Mouse (Mus musculus): ENCODE data around the gene Vamp8. TPM values are rescaled to one million over a fixed set of nuclear protein-coding genes. Genes with fewer than 3 reads are reported as not detected.
A peak's percentile ranks its signal among the peaks of the same experiment; 100 is the strongest.

Gene Vamp8
- polyA plus RNA-seq, 1 experiment from 2014 or later, result 212 TPM

DNA sequence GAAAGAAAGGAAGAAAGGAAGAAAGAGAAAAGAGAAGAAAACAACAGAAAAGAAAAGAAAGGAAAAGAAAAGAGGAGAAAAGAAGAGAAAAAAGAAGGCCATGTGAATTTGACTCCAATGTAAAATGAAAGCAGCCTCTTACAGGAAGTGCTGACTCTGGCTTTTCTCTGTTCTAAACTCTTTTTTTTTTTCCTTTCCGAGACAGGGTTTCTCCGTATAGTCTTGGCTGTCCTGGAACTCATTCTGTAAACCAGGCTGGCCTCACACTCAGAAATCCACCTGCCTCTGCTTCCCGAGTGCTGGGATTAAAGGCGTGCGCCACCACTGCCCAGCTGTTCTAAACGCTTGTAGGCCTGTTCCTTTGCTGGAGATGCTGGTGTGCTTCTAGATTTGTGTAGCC is 8.0 kb downstream of the Vamp8 start:
- ATAC-seq (ENCODE audit: low read depth), result no peak

DNA sequence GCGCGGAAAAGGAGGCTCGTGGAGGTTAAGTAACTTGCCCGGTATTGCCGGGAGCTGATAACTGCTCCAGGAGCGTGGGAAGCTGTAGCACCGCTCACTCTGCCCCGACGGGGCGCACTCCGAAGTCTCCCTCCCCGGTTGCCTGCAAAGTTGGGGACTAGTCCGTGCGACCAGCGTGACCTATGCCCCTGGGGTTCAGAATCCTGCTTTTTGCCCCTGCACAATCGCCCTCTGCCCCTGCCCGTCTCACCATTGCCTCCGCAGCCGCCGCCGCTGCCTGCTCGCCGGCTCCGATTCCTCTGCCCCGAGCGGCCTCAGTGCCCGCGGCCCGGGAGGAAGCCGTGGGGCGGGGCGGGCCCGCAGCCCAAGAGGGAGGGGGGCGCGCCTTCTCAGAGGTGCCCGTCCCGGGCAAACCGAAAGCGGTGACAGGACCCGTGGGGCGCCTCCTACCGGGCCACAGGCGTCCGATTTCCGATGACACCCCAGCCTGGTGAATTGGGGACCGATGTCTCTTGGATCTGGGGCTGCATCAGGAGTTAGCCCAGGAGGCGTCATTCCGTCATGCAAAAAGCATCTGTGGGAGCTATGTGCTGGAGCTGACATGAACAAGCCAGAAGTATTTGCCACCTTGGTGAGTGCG is 10.3 kb downstream of the Vamp8 start, which contains the start of gene Vamp5:
Gene Vamp5, minus strand, starts transcription at position 338 of the 640 bp plus-strand sequence.
- Histone ChIP-seq H3K27me3 (ENCODE audit: control insufficient read depth, insufficient read depth, low read depth, low read length) (no peaks in the 10 kb centered on the region), H3K4me3 (ENCODE audit: low read depth, low read length) (peak within 1 kb of the TSS; percentile 84), H3K4me1 (ENCODE audit: control insufficient read depth, low read depth, low read length) (peaks cover 62% of the 10 kb centered on the region), H3K9me3 (replicated peaks; ENCODE audit: control insufficient read depth, low read length) (no peaks in the 10 kb centered on the region), H3K4me2 (ENCODE audit: low read depth, low read length) (peak within 1 kb of the TSS; percentile 74), H3K9ac (ENCODE audit: low read depth, low read length) (peak within 1 kb of the TSS; percentile 94), H3K27ac (ENCODE audit: low read length) (peak within 1 kb of the TSS; percentile 95), H3K36me3 (ENCODE audit: control insufficient read depth, insufficient read depth) (peaks cover 13% of the 10 kb centered on the region)
- under 1% methylated on average over 49 of the region's 49 CpGs for WGBS (ENCODE audit: insufficient replicate concordance)
- ATAC-seq (ENCODE audit: low read depth), result peak; percentile 86

More for the DNA sequence above, 8.0 kb downstream of the Vamp8 start:
- Histone ChIP-seq H3K4me1 (ENCODE audit: control insufficient read depth, low read depth, low read length) (peaks cover 72% of the 10 kb centered on the region), H3K4me3 (ENCODE audit: low read depth, low read length) (no peak overlapping the region), H3K9ac (ENCODE audit: low read depth, low read length) (no peak overlapping the region; the same call in 1 of the 2 replicates), H3K36me3 (ENCODE audit: control insufficient read depth, insufficient read depth) (peaks cover 22% of the 10 kb centered on the region), H3K4me2 (ENCODE audit: low read depth, low read length) (no peak overlapping the region), H3K27ac (ENCODE audit: low read length) (no peak overlapping the region; the same call in 1 of the 2 replicates), H3K27me3 (ENCODE audit: control insufficient read depth, insufficient read depth, low read depth, low read length) (no peaks in the 10 kb centered on the region), H3K9me3 (replicated peaks; ENCODE audit: control insufficient read depth, low read length) (no peaks in the 10 kb centered on the region)
- WGBS (ENCODE audit: insufficient replicate concordance), result 69% methylated on average over 6 of the region's 6 CpGs

DNA sequence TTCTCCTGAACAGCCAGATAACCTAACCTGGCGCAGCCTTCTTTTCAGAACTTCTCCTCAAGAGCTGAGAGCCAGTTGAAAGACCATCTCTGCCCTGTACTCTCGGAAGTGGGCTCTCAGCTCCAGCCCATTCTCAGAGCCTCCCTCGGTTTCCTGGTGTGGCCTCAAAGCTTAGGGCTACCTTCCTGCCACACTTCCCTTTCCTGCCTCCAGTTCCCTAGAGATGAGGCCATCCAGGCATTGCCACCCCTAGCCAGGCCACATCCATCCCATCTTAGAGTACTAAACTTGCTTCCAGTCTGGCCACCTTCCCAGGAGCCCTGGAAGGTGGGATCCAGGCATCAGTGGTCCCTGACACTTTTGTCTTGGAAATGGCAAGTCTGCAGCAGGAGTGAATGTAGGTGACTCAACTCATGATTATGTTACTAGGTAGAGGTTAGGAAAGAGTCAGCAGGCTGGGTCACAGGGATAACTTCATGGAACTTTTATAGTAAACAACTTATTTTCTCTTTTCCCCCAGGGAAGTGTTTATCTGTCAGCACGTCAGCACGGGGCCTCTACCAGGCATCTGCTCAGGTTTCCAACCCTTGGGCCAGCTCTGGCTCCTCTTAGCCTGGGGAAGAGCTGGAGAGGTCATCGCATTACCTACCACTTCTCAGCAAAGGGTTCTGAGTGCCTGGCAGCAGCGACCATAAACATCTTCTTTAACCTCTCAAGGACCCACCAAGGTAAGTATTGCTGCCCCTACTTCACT is 10.9 kb downstream of the Vamp8 start:
- H3K27ac ChIP-seq (ENCODE audit: low read length), result peak overlapping the region; percentile 95
- peak overlapping the region; percentile 84 for H3K4me3 ChIP-seq (ENCODE audit: low read depth, low read length)
- peak overlapping the region; percentile 74 for H3K4me2 ChIP-seq (ENCODE audit: low read depth, low read length)
- H3K9me3 ChIP-seq (replicated peaks; ENCODE audit: control insufficient read depth, low read length), result no peaks in the 10 kb centered on the region
- WGBS (ENCODE audit: insufficient replicate concordance), result 13% methylated on average over 7 of the region's 7 CpGs
- H3K9ac ChIP-seq (ENCODE audit: low read depth, low read length), result peak overlapping the region; percentile 94
- H3K36me3 ChIP-seq (ENCODE audit: control insufficient read depth, insufficient read depth), result peaks cover 6% of the 10 kb centered on the region; the same call in 1 of the 2 replicates
- H3K4me1 ChIP-seq (ENCODE audit: control insufficient read depth, low read depth, low read length), result peaks cover 63% of the 10 kb centered on the region
- no peaks in the 10 kb centered on the region for H3K27me3 ChIP-seq (ENCODE audit: control insufficient read depth, insufficient read depth, low read depth, low read length)
- peak; percentile 17 for ATAC-seq (ENCODE audit: low read depth)

DNA sequence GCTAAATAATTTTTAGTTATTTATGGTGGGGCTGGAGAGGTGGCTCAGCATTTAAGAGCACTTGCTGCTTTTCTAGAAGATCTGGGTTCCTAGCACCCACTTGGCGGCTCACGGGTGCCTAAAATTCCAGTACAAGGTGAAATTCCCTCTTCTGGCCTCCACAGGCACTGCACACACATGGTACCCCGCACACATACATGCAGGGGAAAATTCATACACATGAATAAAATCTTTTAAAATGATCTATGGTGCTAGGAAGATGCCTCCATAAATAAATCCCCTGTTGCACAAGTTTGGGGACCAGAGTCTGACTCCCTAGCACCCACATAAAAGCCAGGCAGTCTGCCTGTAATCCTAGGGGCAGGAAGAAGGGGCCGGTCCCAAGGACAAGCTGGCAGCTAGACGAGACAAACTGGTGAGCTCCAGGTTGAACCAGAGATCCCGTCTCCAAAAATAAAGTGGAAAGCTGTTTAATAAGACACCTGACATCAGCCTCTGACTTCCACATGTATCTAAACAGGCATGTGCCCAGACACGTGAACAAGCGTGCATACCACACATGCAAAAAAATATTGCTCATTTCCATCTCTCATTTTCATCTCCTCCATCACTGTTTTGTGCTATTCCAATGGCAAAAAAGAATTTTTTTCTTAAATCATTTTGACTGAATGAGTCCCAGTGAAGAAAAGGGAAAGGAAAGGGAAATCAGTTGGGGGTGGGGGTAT is 11.8 kb downstream of the Vamp8 start:
- Histone ChIP-seq H3K4me3 (ENCODE audit: low read depth, low read length) (peak overlapping the region; percentile 84), H3K4me1 (ENCODE audit: control insufficient read depth, low read depth, low read length) (peaks cover 59% of the 10 kb centered on the region), H3K27me3 (ENCODE audit: control insufficient read depth, insufficient read depth, low read depth, low read length) (no peaks in the 10 kb centered on the region), H3K9ac (ENCODE audit: low read depth, low read length) (peak overlapping the region; percentile 94; the same call in 1 of the 2 replicates), H3K9me3 (replicated peaks; ENCODE audit: control insufficient read depth, low read length) (no peaks in the 10 kb centered on the region), H3K36me3 (ENCODE audit: control insufficient read depth, insufficient read depth) (no peaks in the 10 kb centered on the region), H3K4me2 (ENCODE audit: low read depth, low read length) (peak overlapping the region; percentile 74), H3K27ac (ENCODE audit: low read length) (no peak overlapping the region; the same call in 1 of the 2 replicates)
- ATAC-seq (ENCODE audit: low read depth), result no peak
- 53% methylated on average over 8 of the region's 8 CpGs for WGBS (ENCODE audit: insufficient replicate concordance)

DNA sequence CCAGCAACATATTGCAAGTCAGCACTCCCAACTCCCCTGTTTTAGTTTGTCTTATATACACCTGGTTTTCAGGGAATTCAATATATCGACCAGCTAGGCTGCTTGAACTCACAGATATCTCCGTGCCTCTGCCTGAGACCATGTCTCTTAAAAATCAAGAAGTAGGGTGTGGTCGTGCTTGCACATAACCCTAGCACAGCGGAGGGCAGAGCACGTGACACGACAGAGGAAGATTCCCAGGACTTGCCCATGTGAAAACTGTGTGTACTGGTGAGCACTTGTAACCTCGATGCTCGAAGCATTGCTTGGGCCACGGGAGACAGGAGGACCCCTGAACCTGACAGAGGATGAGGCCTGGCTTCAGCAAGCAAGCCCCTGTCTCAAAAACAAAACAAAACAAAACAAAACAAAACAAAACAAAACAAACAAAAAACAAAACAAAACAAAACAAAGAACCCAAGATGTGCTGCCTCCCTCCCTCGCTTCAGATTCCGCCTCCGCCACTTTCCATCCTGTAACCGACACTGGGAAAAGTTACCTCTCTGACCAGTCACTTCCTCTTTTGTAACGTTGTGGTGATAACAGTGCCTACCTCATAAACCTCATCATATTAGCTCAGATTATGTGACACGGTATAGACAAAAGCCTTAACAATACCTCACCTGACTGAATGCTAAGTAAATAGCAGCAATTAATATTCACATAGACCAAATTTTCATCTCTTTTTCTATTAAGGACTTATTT is 15.5 kb downstream of the Vamp8 start:
- Histone ChIP-seq H3K27me3 (ENCODE audit: control insufficient read depth, insufficient read depth, low read depth, low read length) (no peaks in the 10 kb centered on the region), H3K27ac (ENCODE audit: low read length) (no peak overlapping the region), H3K9me3 (replicated peaks; ENCODE audit: control insufficient read depth, low read length) (no peaks in the 10 kb centered on the region), H3K4me1 (ENCODE audit: control insufficient read depth, low read depth, low read length) (peaks cover 50% of the 10 kb centered on the region), H3K4me3 (ENCODE audit: low read depth, low read length) (no peak overlapping the region), H3K9ac (ENCODE audit: low read depth, low read length) (peak overlapping the region; percentile 2; the same call in 1 of the 2 replicates), H3K36me3 (ENCODE audit: control insufficient read depth, insufficient read depth) (no peaks in the 10 kb centered on the region; the same call in 1 of the 2 replicates), H3K4me2 (ENCODE audit: low read depth, low read length) (peak overlapping the region; percentile 41)
- WGBS (ENCODE audit: insufficient replicate concordance), result 20% methylated on average over 15 of the region's 15 CpGs
- ATAC-seq (ENCODE audit: low read depth), result peak; percentile 75

DNA sequence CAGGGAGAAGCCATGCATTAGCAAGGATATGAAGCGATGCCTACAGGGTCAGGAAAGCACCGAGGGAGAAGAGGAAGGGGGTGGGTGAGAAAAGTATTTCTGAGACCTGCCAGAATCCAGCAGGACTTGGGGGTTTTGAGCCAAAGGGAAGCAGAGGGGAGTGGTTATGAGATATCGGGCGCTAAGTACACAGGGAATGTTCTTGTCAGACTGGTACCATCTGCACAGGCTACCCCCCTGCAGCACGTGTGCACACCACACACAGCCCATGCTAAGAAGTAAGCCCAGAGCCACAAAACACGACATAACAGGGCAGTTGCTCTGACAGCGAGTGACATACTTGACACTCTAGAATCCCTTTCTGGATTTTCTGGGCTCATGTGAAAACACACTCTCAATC is 16.3 kb downstream of the Vamp8 start:
- no peak overlapping the region for H3K27ac ChIP-seq (ENCODE audit: low read length)

DNA sequence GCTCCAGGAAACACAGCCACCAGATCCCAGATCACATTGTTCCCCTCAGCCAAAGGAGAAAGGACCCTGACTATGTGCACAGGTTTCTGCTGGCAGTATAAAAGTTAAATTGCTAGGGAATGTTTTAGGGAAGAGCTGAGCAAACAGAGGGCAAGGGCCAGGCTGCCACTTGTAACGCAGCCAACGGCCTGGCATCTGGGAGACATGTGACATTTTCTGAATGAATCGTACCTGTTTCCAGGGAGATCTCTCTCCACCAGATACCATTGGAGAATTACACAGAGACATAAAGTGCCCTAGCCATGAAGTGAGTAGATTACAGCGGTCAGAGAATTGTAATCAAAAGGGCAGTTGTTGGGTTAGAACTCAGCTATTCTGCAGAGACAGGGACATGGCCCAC is 17.3 kb downstream of the Vamp8 start:
- peaks cover 35% of the 10 kb centered on the region for H3K4me1 ChIP-seq (ENCODE audit: control insufficient read depth, low read depth, low read length)
- H3K4me3 ChIP-seq (ENCODE audit: low read depth, low read length), result no peak overlapping the region
- no peaks in the 10 kb centered on the region for H3K27me3 ChIP-seq (ENCODE audit: control insufficient read depth, insufficient read depth, low read depth, low read length)
- H3K4me2 ChIP-seq (ENCODE audit: low read depth, low read length), result no peak overlapping the region
- no peak overlapping the region for H3K9ac ChIP-seq (ENCODE audit: low read depth, low read length)
- no peak overlapping the region for H3K27ac ChIP-seq (ENCODE audit: low read length)
- no peaks in the 10 kb centered on the region for H3K9me3 ChIP-seq (replicated peaks; ENCODE audit: control insufficient read depth, low read length)
- WGBS (ENCODE audit: insufficient replicate concordance), result 85% methylated on average over 4 of the region's 4 CpGs
- ATAC-seq (ENCODE audit: low read depth), result no peak
- H3K36me3 ChIP-seq (ENCODE audit: control insufficient read depth, insufficient read depth), result peaks cover 3% of the 10 kb centered on the region

More for the DNA sequence above, 16.3 kb downstream of the Vamp8 start:
- H3K4me2 ChIP-seq (ENCODE audit: low read depth, low read length), result no peak overlapping the region
- no peaks in the 10 kb centered on the region for H3K9me3 ChIP-seq (replicated peaks; ENCODE audit: control insufficient read depth, low read length)
- no peaks in the 10 kb centered on the region; the same call in none of the 2 replicates for H3K36me3 ChIP-seq (ENCODE audit: control insufficient read depth, insufficient read depth)
- peaks cover 44% of the 10 kb centered on the region for H3K4me1 ChIP-seq (ENCODE audit: control insufficient read depth, low read depth, low read length)
- no peak overlapping the region for H3K4me3 ChIP-seq (ENCODE audit: low read depth, low read length)
- WGBS (ENCODE audit: insufficient replicate concordance), result 45% methylated on average over 7 of the region's 7 CpGs
- peak; percentile 23; the same call in 1 of the 2 replicates for ATAC-seq (ENCODE audit: low read depth)
- no peak overlapping the region for H3K9ac ChIP-seq (ENCODE audit: low read depth, low read length)
- no peaks in the 10 kb centered on the region for H3K27me3 ChIP-seq (ENCODE audit: control insufficient read depth, insufficient read depth, low read depth, low read length)

DNA sequence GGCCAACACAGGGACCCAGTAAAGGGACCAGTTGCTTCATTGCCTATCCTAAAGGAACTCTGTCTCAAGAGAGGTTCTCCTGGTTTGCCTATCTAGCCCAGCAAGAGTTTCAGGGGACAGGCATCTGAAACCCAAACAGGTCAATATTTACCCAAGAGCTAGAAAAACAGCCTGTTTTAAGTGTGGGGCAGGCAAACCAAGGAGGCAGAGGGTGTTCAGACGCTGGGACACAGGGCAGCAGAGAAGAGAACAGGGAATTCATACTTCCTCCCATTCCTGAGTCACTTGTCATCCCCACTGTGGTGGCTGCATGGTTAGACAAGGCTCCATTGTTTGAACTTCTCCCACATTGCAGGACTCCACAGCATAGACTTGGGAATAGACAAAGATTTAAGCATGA is 18.9 kb downstream of the Vamp8 start:
- WGBS (ENCODE audit: insufficient replicate concordance), result 43% methylated on average over 1 of the region's 1 CpGs
- Histone ChIP-seq H3K9ac (ENCODE audit: low read depth, low read length) (no peak overlapping the region), H3K27ac (ENCODE audit: low read length) (no peak overlapping the region), H3K36me3 (ENCODE audit: control insufficient read depth, insufficient read depth) (peaks cover 3% of the 10 kb centered on the region), H3K9me3 (replicated peaks; ENCODE audit: control insufficient read depth, low read length) (no peaks in the 10 kb centered on the region), H3K4me2 (ENCODE audit: low read depth, low read length) (no peak overlapping the region), H3K4me1 (ENCODE audit: control insufficient read depth, low read depth, low read length) (peaks cover 30% of the 10 kb centered on the region), H3K4me3 (ENCODE audit: low read depth, low read length) (no peak overlapping the region), H3K27me3 (ENCODE audit: control insufficient read depth, insufficient read depth, low read depth, low read length) (no peaks in the 10 kb centered on the region)
- no peak for ATAC-seq (ENCODE audit: low read depth)
